Mouse (Mus musculus) heart, adult 2 months (tissue): ENCODE results near the gene Gimap7.

Source experiments
- CTCF ChIP-seq: fragments of 200-600 bp; IDR thresholded peaks from 2 replicates; pipeline ENCODE4 v1.8.1; 2022; ENCODE audit warnings: antibody characterized with exemption, mild to moderate bottlenecking, moderate library complexity
- EP300 ChIP-seq: fragments of 200-500 bp; IDR thresholded peaks from 2 replicates; pipeline ENCODE4 v1.6.1; 2011; ENCODE audit warnings: low read depth, low read length, control low read depth; ENCODE audit not compliant: insufficient read depth

- TF ChIP-seq CTCF = no peak
- TF ChIP-seq EP300 = no peak
These were observed 5.0 kb downstream of the Gimap7 start for GRCm38 (mm10) chr6:48723468-48723867.
